Mouse (Mus musculus) heart, adult 9 months (tissue): Measurements from ENCODE around the gene Myo9a.

Experiments
- DNase-seq, 2 experiments: peaks; one replicate each; pipeline ENCODE4 v3.0.0; 2022; ENCODE audit warnings: low spot score in 2 of 2

Myo9a gene

GRCm38 (mm10) chr9:59750267-59751065 is at the start of gene Myo9a, which contains the start of gene Senp8:
TSS of gene Myo9a (plus strand) at chr9:59750896.
TSS of gene Senp8 (minus strand) at chr9:59750710.
- peak; percentile 99 for DNase-seq

- no peak for DNase-seq
Observed at GRCm38 (mm10) chr9:59701094-59701493, 49.6 kb upstream of the Myo9a start.

GRCm38 (mm10) chr9:59703099-59703498 is 47.6 kb upstream of the Myo9a start:
- DNase-seq, result no peak

- no peak for DNase-seq
Observed at GRCm38 (mm10) chr9:59706850-59707825, 43.6 kb upstream of the Myo9a start.

GRCm38 (mm10) chr9:59709225-59709624 is 41.5 kb upstream of the Myo9a start:
- DNase-seq, result no peak

GRCm38 (mm10) chr9:59716275-59716898 is 34.3 kb upstream of the Myo9a start:
- DNase-seq, result no peak

GRCm38 (mm10) chr9:59718237-59718636 is 32.5 kb upstream of the Myo9a start:
- no peak for DNase-seq

GRCm38 (mm10) chr9:59721144-59721543 is 29.6 kb upstream of the Myo9a start:
- DNase-seq, result no peak

- DNase-seq, result peak; percentile 64 to 75
Observed at GRCm38 (mm10) chr9:59723096-59723657, 27.5 kb upstream of the Myo9a start.

GRCm38 (mm10) chr9:59723791-59724442 is 26.8 kb upstream of the Myo9a start:
- peak in 1 of 2 experiments; percentile 7 for DNase-seq

- DNase-seq, result no peak
Observed at GRCm38 (mm10) chr9:59725515-59725914, 25.2 kb upstream of the Myo9a start.

- DNase-seq, result no peak
Observed at GRCm38 (mm10) chr9:59727569-59728286, 23.0 kb upstream of the Myo9a start.

GRCm38 (mm10) chr9:59731136-59731535 is 19.6 kb upstream of the Myo9a start:
- no peak for DNase-seq

GRCm38 (mm10) chr9:59733075-59733474 is 17.6 kb upstream of the Myo9a start:
- DNase-seq, result no peak

GRCm38 (mm10) chr9:59735394-59735793 is 15.3 kb upstream of the Myo9a start:
- no peak for DNase-seq

- DNase-seq, result no peak
Observed at GRCm38 (mm10) chr9:59740593-59740992, 10.1 kb upstream of the Myo9a start.

- DNase-seq, result no peak
Observed at GRCm38 (mm10) chr9:59743903-59744302, 6.8 kb upstream of the Myo9a start.

- DNase-seq, result no peak
Observed at GRCm38 (mm10) chr9:59748387-59748786, 2.3 kb upstream of the Myo9a start.

- DNase-seq, result peak in 1 of 2 experiments; percentile 11
Observed at GRCm38 (mm10) chr9:59748969-59749368, 1.7 kb upstream of the Myo9a start.

GRCm38 (mm10) chr9:59749581-59750265 is 973 bp upstream of the Myo9a start:
- no peak for DNase-seq
